Mouse (Mus musculus): ENCODE data around the gene Gm11541.

DNA sequence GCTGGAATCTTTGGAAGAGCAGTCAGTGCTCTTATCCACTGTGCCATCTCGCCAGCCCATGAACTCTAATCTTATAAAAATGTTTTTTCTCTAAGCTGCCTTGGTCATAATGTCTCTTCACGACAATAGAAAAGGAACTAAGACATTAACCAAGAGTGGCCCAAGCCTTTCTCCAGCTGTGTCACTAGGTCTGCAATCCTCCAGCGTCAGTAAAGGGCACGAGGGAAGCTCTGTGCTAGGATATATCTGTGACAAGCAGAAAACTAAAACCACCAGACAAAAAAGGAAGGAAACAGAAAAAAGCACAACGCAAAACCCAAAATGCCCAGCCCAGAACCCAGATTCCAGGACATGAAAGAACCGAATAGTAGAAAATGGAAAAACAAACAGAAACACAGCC is 17.1 kb downstream of the Gm11541 start:
- TF ChIP-seq CTCF (IDR thresholded peaks at IDR 0.05; ENCODE audit: insufficient read depth, low read depth, low read length) (no peak), POLR2A (IDR thresholded peaks at IDR 0.05; ENCODE audit: insufficient read depth, low read depth, low read length) (no peak)
